Mouse (Mus musculus) neural tube, embryonic 12.5 days (tissue): ENCODE measurements around the gene Rpl36al. TPM values are rescaled to one million over a fixed set of nuclear protein-coding genes. Genes with fewer than 3 reads are reported as not detected.

Experiments used
- ATAC-seq: fragments of 200-750 bp; cut with Nextera tagmentation; 2 replicates; pipeline ENCODE4 v1.8.0; 2017; ENCODE audit warnings: low read depth, mild to moderate bottlenecking, moderate TSS enrichment, moderate library complexity; ENCODE audit not compliant: low FRiP score
- H3K27ac ChIP-seq: fragments of 300-500 bp; sonication (generic); 2 replicates; pipeline ENCODE4 v1.5.1; 2016
- H3K27me3 ChIP-seq: fragments of 300-500 bp; sonication (generic); replicated peaks from 2 replicates; pipeline ENCODE4 v1.6.1; 2016; ENCODE audit warnings: mild to moderate bottlenecking
- H3K36me3 ChIP-seq: fragments of 300-500 bp; sonication (generic); 2 replicates; pipeline ENCODE4 v1.6.1; 2016; ENCODE audit warnings: mild to moderate bottlenecking
- H3K4me1 ChIP-seq: fragments of 300-500 bp; sonication (generic); 2 replicates; pipeline ENCODE4 v1.6.1; 2016
- H3K4me2 ChIP-seq: fragments of 300-500 bp; sonication (generic); replicated peaks from 2 replicates; pipeline ENCODE4 v1.6.1; 2016; ENCODE audit warnings: mild to moderate bottlenecking
- H3K4me3 ChIP-seq: fragments of 300-500 bp; sonication (generic); 2 replicates; pipeline ENCODE4 v1.5.1; 2016
- H3K9ac ChIP-seq: fragments of 300-500 bp; sonication (generic); 2 replicates; pipeline ENCODE4 v1.6.1; 2016; ENCODE audit warnings: mild to moderate bottlenecking
- H3K9me3 ChIP-seq: fragments of 300-500 bp; sonication (generic); 2 replicates; pipeline ENCODE4 v1.6.1; 2016; ENCODE audit warnings: mild to moderate bottlenecking
- WGBS: fragments of 180-500 bp; shearing (Covaris S2); methylation state at CpG from one replicate; pipeline ENCODE4 v1.1.7; 2016; 5-methylcytosine and 5-hydroxymethylcytosine counted together
- polyA plus RNA-seq: library from polyadenylated mRNA; unstranded; fragments of >200 nt; fragmentation: Nextera tagmentation; extraction: Ambion mirVana; gene quantifications from 2 replicates; pipeline ENCODE4 v1.2.1, GENCODE M21; 2016

Rpl36al gene
- polyA plus RNA-seq, 1 experiment from 2014 or later: 444 TPM

DNA sequence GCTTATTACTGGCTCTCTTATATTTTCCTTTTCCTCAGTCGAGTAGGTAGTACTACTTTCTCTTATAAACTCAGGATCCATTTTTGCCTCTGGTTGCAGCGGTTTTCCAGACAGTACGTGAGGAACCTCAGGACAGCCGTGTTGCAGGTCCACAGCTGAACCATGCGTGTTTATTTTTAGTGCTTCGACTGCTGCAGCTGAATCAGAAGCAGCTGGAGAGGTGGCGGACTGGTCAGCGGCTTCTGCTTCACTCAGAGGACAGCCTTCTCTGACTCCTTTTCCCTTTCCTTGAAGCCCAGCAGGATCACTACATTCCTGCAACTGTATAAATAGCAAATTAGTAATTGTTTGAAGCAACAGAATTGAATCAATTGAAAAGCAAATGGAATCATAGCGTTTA lies 6.2 kb upstream of the Rpl36al start:
- H3K27ac ChIP-seq: no peak overlapping the region
- WGBS: 91% methylated on average over 9 of the region's 9 CpGs
- H3K36me3 ChIP-seq: peaks cover 20% of the 10 kb centered on the region
- no peak for ATAC-seq
- no peak overlapping the region for H3K4me3 ChIP-seq
- H3K9me3 ChIP-seq: no peaks in the 10 kb centered on the region
- H3K27me3 ChIP-seq: no peaks in the 10 kb centered on the region
- H3K4me2 ChIP-seq: no peak overlapping the region
- peaks cover 14% of the 10 kb centered on the region for H3K4me1 ChIP-seq
- H3K9ac ChIP-seq: no peak overlapping the region

DNA sequence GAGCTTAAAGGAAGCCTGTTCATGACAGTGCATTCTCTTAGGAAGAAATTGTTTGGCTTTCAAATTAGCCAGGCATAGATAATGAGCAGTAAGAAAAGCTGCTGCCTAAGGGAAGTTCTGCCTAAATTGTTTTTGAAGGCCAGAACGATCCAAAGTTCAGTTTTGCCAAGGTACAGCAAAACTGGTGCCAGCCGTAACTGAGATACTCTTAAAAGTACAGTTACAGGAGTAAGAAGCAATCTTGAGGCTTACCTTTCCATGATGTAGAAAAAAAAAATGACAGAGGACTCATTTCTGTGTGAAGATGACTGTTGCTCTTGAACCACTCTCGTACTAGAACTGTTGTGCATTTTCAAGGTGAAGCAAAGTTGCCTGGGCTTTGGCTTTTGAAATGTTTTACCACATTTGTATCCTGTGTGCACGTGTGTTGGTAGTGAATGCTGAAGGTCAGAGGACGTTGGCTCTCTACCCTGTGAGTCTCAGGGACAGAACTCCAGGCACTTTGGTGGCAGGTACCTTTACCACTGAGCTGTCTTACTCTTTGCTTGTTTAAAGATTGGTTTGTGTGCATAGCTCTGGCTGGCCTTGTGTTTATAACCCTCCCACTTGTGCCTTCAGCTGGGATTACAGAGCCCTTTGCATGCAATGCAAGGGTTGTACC lies 3.1 kb upstream of the Rpl36al start:
- H3K27me3 ChIP-seq: no peaks in the 10 kb centered on the region
- 78% methylated on average over 5 of the region's 5 CpGs for WGBS
- H3K4me2 ChIP-seq: 0 out of 2 replicates have a peak overlapping the region, but pooled peaks have one; percentile 0
- H3K9ac ChIP-seq: no peak overlapping the region
- no peaks in the 10 kb centered on the region for H3K9me3 ChIP-seq
- H3K27ac ChIP-seq: no peak overlapping the region
- no peak for ATAC-seq
- H3K4me1 ChIP-seq: peaks cover 22% of the 10 kb centered on the region
- peaks cover 22% of the 10 kb centered on the region for H3K36me3 ChIP-seq
- H3K4me3 ChIP-seq: no peak overlapping the region

DNA sequence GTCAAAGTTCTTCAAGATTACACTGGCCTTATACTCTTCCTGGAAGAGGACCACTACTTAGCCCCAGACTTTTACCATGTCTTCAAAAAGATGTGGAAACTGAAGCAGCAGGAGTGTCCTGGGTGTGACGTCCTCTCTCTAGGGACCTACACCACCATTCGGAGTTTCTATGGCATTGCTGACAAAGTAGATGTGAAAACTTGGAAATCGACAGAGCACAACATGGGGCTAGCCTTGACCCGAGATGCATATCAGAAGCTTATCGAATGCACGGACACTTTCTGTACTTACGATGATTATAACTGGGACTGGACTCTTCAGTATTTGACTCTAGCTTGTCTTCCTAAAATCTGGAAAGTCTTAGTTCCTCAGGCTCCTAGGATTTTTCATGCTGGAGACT lies 1.5 kb upstream of the Rpl36al start:
- H3K9me3 ChIP-seq: no peaks in the 10 kb centered on the region
- H3K27me3 ChIP-seq: no peaks in the 10 kb centered on the region
- no peak overlapping the region for H3K27ac ChIP-seq
- peak overlapping the region; percentile 86 for H3K4me3 ChIP-seq
- H3K9ac ChIP-seq: 0 out of 2 replicates have a peak overlapping the region, but pooled peaks have one; percentile 95
- ATAC-seq: no peak
- H3K4me1 ChIP-seq: peaks cover 22% of the 10 kb centered on the region
- peaks cover 26% of the 10 kb centered on the region for H3K36me3 ChIP-seq
- 78% methylated on average over 7 of the region's 7 CpGs for WGBS
- peak overlapping the region; percentile 96 for H3K4me2 ChIP-seq

DNA sequence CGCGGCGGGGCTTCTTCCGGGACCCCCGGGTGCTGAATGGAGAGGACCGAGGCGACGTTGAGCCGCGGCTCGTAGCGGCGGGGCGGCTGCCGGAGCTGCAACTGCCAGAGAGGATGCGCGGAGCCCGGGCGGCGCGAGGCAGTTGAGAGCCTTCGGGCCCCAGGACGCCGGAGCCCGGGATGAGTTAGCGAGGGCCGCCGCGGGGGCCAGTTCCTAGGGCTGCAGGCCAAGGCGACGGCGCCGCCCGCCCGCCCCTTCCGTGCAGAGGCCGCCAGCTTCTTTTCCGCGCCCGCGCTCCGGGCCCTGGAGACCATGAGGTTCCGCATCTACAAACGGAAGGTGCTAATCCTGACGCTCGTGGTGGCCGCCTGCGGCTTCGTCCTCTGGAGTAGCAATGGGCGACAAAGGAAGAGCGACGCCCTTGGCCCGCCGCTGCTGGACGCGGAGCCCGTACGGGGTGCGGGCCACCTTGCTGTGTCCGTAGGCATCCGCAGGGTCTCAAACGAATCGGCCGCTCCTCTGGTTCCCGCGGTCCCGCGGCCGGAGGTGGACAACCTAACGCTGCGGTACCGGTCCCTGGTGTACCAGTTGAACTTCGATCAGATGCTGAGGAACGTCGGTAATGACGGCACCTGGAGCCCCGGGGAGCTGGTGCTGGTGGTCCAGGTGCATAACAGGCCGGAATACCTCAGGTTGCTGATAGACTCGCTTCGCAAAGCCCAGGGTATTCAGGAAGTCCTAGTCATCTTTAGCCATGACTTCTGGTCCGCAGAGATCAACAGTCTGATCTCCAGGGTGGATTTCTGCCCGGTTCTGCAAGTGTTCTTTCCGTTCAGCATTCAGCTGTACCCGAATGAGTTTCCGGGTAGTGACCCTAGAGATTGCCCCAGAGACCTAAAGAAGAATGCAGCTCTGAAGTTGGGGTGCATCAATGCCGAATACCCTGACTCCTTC lies 736 bp upstream of the Rpl36al start:
- 2% methylated on average over 81 of the region's 86 CpGs for WGBS
- H3K36me3 ChIP-seq: peaks cover 20% of the 10 kb centered on the region
- no peaks in the 10 kb centered on the region for H3K9me3 ChIP-seq
- H3K4me1 ChIP-seq: peaks cover 22% of the 10 kb centered on the region
- H3K27me3 ChIP-seq: no peaks in the 10 kb centered on the region
- H3K9ac ChIP-seq: peak overlapping the region; percentile 95
- ATAC-seq: peak; percentile 71
- peak overlapping the region; percentile 86 for H3K4me3 ChIP-seq
- peak overlapping the region; percentile 96 for H3K4me2 ChIP-seq
- peak overlapping the region; percentile 75; the same call in 1 of the 2 replicates for H3K27ac ChIP-seq

DNA sequence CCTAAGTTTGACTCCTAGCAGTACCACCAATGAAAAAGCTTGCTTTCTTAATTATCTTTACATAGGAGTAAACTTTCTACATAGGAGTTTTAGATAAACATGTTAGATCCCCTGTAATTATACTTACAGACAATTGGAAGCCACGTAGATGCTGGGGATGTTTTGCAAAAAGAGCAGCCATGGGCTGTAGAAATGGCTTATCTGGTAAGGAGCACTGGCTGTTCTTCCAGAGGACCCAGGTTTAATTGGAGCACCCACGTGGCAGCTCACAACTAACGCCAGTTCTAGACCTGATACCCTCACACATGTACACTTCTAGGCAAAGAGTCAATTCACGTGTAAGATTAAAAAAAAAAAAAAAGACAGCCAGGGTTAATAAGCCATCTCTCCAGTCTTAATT lies 2.1 kb downstream of the Rpl36al start:
- Histone ChIP-seq H3K27ac (no peak overlapping the region), H3K4me3 (no peak overlapping the region), H3K36me3 (peaks cover 12% of the 10 kb centered on the region), H3K9ac (no peak overlapping the region), H3K27me3 (no peaks in the 10 kb centered on the region), H3K4me1 (peaks cover 16% of the 10 kb centered on the region), H3K4me2 (no peak overlapping the region), H3K9me3 (no peaks in the 10 kb centered on the region)
- ATAC-seq: no peak
- WGBS: 90% methylated on average over 4 of the region's 4 CpGs

DNA sequence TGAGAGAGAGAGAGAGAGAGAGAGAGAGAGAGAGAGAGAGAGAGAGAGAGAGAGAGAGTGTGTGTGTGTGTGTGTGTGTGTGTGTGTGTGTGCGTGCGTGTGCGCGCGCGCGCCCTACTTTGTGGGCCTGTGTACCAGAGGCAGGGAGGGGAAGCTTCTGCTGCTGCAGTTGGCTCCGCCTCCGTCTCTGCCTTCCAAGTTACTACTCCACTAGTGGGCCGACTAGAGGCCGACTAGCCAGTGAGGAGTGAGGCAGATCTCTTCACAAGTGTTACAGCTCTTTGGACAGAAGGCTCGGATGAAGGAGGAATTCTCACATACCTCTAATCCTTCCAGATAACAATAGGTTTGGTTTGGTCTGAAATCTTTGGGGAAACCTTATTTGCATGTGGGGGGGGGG lies 4.5 kb downstream of the Rpl36al start:
- Histone ChIP-seq H3K4me3 (no peak overlapping the region), H3K27me3 (no peaks in the 10 kb centered on the region), H3K4me2 (no peak overlapping the region), H3K9me3 (no peaks in the 10 kb centered on the region), H3K4me1 (peaks cover 4% of the 10 kb centered on the region; the same call in 1 of the 2 replicates), H3K9ac (no peak overlapping the region), H3K27ac (no peak overlapping the region), H3K36me3 (peaks cover 16% of the 10 kb centered on the region)
- no peak for ATAC-seq
- WGBS: 74% methylated on average over 12 of the region's 12 CpGs

DNA sequence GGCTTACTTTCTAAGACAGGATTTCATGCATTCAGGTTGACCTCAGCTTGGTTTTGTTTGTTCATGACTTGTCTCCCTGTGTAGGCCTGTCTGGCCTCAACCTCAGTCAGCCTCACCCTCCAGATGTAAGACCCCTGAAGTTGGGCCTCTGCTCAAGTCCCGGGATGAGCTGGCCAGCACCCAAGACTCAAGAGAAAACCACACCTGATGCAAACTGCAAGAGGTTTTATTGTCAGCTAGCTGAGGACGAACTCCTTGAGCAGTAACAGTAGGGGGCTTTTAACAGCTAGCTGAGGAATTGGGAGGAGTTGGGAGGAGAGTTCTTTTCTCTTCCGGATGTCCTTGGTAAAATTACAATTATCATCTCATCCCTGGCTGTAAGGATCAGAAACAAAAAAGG lies 6.4 kb downstream of the Rpl36al start:
- Histone ChIP-seq H3K36me3 (peaks cover 16% of the 10 kb centered on the region), H3K4me2 (no peak overlapping the region), H3K27me3 (no peaks in the 10 kb centered on the region), H3K27ac (no peak overlapping the region), H3K4me1 (no peaks in the 10 kb centered on the region), H3K9ac (no peak overlapping the region), H3K4me3 (no peak overlapping the region), H3K9me3 (no peaks in the 10 kb centered on the region)
- ATAC-seq: no peak
- 82% methylated on average over 3 of the region's 3 CpGs for WGBS

DNA sequence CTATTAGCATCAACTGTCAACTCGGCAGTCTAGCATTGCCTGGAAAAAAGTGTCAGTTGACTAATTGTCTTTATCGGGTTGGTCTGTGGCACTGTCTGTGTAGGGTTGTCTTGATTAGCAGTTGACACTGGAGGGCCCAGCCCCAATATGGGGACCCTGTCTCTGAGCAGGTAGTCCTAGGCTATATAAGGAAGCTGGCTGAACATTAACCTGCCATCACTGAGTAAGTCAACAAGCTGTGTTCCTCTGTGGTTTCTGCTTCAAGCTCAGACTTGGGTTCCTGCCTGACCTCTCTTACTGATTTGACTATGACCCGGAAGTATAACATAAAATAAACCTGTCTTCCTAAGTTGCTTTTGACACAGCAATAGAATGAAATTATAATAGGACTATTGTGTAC lies 7.9 kb downstream of the Rpl36al start:
- no peaks in the 10 kb centered on the region for H3K4me1 ChIP-seq
- no peak overlapping the region for H3K9ac ChIP-seq
- ATAC-seq: no peak
- H3K27ac ChIP-seq: no peak overlapping the region
- WGBS: 93% methylated on average over 3 of the region's 3 CpGs
- H3K4me3 ChIP-seq: no peak overlapping the region
- H3K27me3 ChIP-seq: no peaks in the 10 kb centered on the region
- H3K36me3 ChIP-seq: peaks cover 7% of the 10 kb centered on the region; the same call in 1 of the 2 replicates
- H3K4me2 ChIP-seq: no peak overlapping the region
- H3K9me3 ChIP-seq: no peaks in the 10 kb centered on the region

DNA sequence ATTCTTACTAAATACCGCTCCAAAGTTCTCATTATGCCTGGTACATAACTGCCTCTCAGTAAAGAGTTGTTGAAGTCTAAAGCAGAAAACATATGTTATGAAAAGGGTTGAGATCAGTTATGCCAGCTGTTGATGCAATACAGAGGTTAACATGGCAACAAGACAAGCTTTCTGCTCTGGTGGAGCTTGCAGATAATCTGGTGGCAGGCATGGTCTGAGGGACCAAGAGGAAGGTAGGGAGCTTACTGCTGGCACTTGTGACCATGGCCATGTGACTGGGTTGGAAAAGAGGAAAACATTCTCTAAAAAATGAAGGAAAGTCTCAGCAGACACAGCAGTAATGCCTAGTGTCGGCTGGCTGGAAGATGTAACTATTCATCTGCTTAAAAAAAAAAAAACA lies 12.6 kb downstream of the Rpl36al start:
- Histone ChIP-seq H3K9ac (no peak overlapping the region), H3K4me1 (peaks cover 14% of the 10 kb centered on the region), H3K4me3 (no peak overlapping the region), H3K4me2 (no peak overlapping the region), H3K36me3 (peaks cover 3% of the 10 kb centered on the region; the same call in 1 of the 2 replicates), H3K27me3 (no peaks in the 10 kb centered on the region), H3K27ac (no peak overlapping the region), H3K9me3 (no peaks in the 10 kb centered on the region)
- ATAC-seq: no peak
- WGBS: 98% methylated on average over 2 of the region's 2 CpGs

DNA sequence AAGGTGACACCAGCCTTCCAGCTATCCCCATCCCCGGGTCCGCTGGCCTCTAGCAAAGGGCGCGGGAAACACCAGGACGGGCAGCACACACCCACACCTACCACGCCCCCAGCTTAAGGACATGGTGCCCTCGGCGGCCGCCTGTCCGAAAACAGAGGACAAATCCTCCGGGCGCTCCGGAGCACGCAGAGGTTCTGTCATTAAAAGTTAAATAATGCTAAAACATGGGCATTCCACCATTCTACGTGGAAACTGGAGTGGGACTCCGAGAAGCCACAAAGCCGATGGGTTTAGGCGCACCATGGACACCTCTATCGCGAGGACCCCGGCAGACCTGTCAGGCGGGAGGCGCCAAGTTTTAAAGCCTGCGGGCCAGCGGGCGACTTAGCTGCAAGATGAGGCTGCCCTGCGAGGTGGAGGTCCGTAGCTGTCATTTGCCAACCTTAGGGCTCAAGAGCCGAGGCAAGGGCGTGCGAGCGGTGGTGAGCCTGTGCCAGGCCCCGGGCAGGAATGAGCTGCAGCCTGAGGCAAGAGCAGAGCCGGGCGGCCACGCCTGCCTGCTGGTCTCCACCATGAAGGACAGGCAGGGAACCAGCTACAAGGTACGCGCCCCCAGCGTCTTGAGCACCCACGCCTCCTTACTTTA lies 15.3 kb downstream of the Rpl36al start, which contains the start of gene Lrr1:
Lrr1 (plus strand) TSS at position 354 of the 646 bp plus-strand sequence.
- peak within 1 kb of the TSS; percentile 72 for H3K4me3 ChIP-seq
- under 1% methylated on average over 40 of the region's 40 CpGs for WGBS
- no peak within 1 kb of the TSS; the same call in 1 of the 2 replicates for H3K27ac ChIP-seq
- peak; percentile 95 for ATAC-seq
- peaks cover 14% of the 10 kb centered on the region for H3K4me1 ChIP-seq
- no peaks in the 10 kb centered on the region for H3K36me3 ChIP-seq
- H3K27me3 ChIP-seq: no peaks in the 10 kb centered on the region
- H3K4me2 ChIP-seq: peak within 1 kb of the TSS; percentile 96
- H3K9me3 ChIP-seq: no peaks in the 10 kb centered on the region
- H3K9ac ChIP-seq: peak within 1 kb of the TSS; percentile 75

DNA sequence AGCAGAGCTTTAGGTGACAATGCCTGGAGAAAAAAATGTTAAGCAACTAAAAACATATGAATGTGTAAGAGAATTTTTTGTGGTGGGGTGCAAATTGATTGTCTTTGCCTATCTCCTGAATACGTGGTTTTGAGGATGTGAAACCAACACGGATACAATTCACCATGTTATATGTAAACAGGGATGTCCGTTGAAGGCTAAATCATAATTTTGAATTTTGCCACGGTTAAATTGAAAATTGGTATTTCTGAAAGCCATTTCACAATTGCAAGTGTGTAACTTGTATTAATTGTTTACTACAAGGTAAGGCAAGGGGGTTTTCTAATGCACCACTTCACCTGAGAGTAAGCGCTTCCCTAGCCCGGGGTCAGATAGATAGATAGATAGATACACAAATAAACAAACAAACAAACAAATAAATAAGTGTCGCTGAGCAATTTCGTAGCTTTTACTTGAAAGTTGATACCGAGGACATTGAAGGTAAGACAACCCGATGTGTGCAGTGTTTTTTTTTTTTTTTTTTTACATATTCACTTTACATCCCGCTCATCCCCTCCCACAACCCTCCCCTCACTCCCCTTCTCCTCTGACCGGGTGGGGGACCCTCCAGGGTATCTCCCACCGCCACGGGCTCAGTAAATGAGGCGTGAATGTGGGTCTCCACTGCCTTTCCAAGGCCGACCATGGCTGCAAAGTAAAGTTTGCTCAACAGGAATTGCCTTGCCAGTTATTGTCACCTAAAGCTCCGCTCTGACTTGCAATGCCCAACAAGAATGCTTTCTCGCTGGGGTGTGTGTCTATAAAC lies 16.0 kb downstream of the Rpl36al start:
- Histone ChIP-seq H3K36me3 (no peaks in the 10 kb centered on the region), H3K9ac (peak overlapping the region; percentile 75), H3K27me3 (no peaks in the 10 kb centered on the region), H3K4me2 (peak overlapping the region; percentile 96), H3K4me1 (peaks cover 14% of the 10 kb centered on the region), H3K4me3 (peak overlapping the region; percentile 72), H3K9me3 (no peaks in the 10 kb centered on the region), H3K27ac (no peak overlapping the region)
- ATAC-seq: peak; percentile 63
- 9% methylated on average over 18 of the region's 18 CpGs for WGBS
